Mouse (Mus musculus): ENCODE results near the gene March8. TPM values are rescaled to one million over a fixed set of nuclear protein-coding genes. Genes with fewer than 3 reads are reported as not detected.
"Not testable (repeated sequence)": the region's sequence is repeated elsewhere in the genome, so short reads cannot be mapped to it uniquely, and the experiment has no call there.

Gene March8
- polyA plus RNA-seq, 1 experiment from 2014 or later = 40.9 TPM

DNA sequence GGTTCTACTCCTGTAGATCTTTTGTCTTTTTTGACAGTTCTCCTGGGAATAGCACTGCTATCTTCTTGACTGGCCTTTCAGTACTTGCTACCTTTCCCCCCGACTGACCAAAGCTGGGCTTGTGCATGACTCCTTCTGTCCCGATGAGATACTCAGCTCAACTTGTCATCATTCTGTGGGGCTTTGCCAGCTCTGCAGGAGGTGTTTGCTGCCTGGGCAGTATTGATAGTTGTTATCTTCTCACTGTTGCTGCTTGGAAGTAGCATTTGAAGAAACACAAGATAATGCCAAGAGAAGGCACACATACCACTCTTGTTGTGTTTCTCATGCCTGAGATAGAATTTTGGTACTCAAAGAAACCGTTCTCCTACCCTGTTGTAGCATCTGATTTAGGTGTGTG lies 12.2 kb downstream of the March8 start:
- Histone ChIP-seq H3K36me3 (ENCODE audit: insufficient read depth, low read length) (no peaks in the 10 kb centered on the region), H3K4me1 (ENCODE audit: insufficient read depth, low read length) (no peaks in the 10 kb centered on the region), H3K4me2 (replicated peaks; ENCODE audit: low read depth, low read length) (no peak overlapping the region), H3K9me3 (ENCODE audit: low read length) (no peaks in the 10 kb centered on the region), H3K4me3 (ENCODE audit: low read length) (no peak overlapping the region), H3K27ac (ENCODE audit: low read length) (no peak overlapping the region), H3K27me3 (ENCODE audit: insufficient read depth, low read length) (no peaks in the 10 kb centered on the region), H3K9ac (replicated peaks; ENCODE audit: low read length) (no peak overlapping the region)
- WGBS = 73% methylated on average over 3 of the region's 3 CpGs
- ATAC-seq (ENCODE audit: low FRiP score, low TSS enrichment) = no peak

DNA sequence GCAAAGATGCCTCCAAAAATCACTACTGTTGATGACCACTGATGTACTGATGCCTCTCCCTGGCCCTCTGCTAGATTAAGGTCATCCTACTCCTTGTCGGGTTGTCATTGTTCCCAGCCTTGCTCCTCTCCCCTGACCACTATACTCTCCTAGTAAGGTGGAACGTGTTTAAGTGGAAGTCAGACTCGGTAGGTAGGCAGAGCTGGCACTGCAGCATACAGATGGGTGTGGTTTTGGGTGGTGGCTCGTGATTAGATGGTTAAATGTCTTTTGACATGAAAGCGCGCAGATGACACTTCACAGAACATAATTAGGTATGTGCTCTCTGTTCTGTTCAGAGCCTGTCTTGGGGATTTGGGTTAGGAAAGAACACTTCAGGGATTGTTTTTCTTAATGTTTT lies 12.8 kb downstream of the March8 start:
- H3K27me3 ChIP-seq (ENCODE audit: insufficient read depth, low read length) = no peaks in the 10 kb centered on the region
- WGBS = 86% methylated on average over 6 of the region's 6 CpGs
- no peaks in the 10 kb centered on the region for H3K9me3 ChIP-seq (ENCODE audit: low read length)
- no peaks in the 10 kb centered on the region for H3K4me1 ChIP-seq (ENCODE audit: insufficient read depth, low read length)
- no peaks in the 10 kb centered on the region for H3K36me3 ChIP-seq (ENCODE audit: insufficient read depth, low read length)
- no peak for ATAC-seq (ENCODE audit: low FRiP score, low TSS enrichment)
- no peak overlapping the region for H3K27ac ChIP-seq (ENCODE audit: low read length)
- no peak overlapping the region for H3K4me3 ChIP-seq (ENCODE audit: low read length)
- no peak overlapping the region for H3K9ac ChIP-seq (replicated peaks; ENCODE audit: low read length)
- H3K4me2 ChIP-seq (replicated peaks; ENCODE audit: low read depth, low read length) = no peak overlapping the region

DNA sequence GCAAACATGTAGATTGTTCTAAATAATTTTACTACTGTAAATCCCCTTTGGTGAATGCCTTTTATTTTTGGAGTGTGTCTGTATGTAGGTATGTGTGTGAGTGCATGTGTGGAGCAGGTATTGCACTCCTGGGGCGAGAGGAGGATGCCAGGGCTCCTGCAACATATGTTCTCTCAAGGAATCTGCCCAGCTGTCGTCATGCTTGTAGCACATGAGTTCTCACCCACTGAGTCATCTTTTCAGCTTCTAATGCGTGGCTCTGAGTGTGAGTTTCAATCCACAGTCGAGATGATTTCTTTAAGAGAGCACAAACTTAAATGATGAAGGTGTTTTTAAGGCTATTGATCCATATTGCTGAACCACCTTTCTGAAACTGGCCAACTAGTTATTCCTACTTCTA lies 13.7 kb downstream of the March8 start:
- ATAC-seq (ENCODE audit: low FRiP score, low TSS enrichment) = no peak
- 80% methylated on average over 4 of the region's 4 CpGs for WGBS
- Histone ChIP-seq H3K27me3 (ENCODE audit: insufficient read depth, low read length) (no peaks in the 10 kb centered on the region), H3K9me3 (ENCODE audit: low read length) (no peaks in the 10 kb centered on the region), H3K9ac (replicated peaks; ENCODE audit: low read length) (no peak overlapping the region), H3K4me3 (ENCODE audit: low read length) (no peak overlapping the region), H3K4me1 (ENCODE audit: insufficient read depth, low read length) (no peaks in the 10 kb centered on the region), H3K36me3 (ENCODE audit: insufficient read depth, low read length) (no peaks in the 10 kb centered on the region), H3K4me2 (replicated peaks; ENCODE audit: low read depth, low read length) (no peak overlapping the region), H3K27ac (ENCODE audit: low read length) (no peak overlapping the region)

- H3K36me3 ChIP-seq (ENCODE audit: insufficient read depth, low read length) = no peaks in the 10 kb centered on the region
- WGBS = 89% methylated on average over 1 of the region's 1 CpGs
- no peaks in the 10 kb centered on the region for H3K9me3 ChIP-seq (ENCODE audit: low read length)
- 0 out of 2 replicates have a peak, but pooled peaks cover 6% of the 10 kb centered on the region for H3K4me1 ChIP-seq (ENCODE audit: insufficient read depth, low read length)
- no peak for ATAC-seq (ENCODE audit: low FRiP score, low TSS enrichment)
- no peak overlapping the region for H3K27ac ChIP-seq (ENCODE audit: low read length)
- no peak overlapping the region for H3K9ac ChIP-seq (replicated peaks; ENCODE audit: low read length)
- H3K4me3 ChIP-seq (ENCODE audit: low read length) = no peak overlapping the region
- H3K4me2 ChIP-seq (replicated peaks; ENCODE audit: low read depth, low read length) = no peak overlapping the region
- H3K27me3 ChIP-seq (ENCODE audit: insufficient read depth, low read length) = no peaks in the 10 kb centered on the region
Measured at GRCm38 (mm10) chr6:116353428-116353827, 15.6 kb downstream of the March8 start.

DNA sequence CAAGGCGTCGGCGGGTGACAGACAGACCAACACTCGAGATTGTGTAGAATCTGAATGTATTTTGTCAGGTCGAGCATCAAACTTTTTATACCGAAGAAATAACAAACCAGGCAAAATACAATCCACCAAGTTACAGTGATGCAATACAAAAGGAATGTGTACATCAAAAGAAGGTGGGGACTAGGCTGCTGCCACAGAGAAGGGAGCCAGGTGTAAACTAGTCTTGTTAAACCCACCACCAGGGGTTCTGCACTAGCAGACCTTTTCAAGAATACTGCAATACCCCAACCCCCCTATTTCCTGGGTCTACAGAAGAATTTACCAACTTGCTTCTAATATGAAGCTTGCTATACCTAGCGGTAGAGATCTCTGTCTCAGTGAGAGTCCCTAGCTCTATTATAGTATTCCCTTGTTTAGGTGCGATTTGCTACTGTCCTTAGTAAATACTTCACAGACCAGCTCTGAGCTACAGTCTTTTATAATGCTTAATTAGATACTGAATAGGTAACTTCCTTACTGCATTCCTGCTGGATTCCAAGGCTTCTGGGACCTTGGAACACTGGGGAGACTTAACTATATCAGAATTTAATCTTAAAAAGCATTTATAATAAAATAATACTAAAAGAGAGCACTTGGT lies 18.6 kb downstream of the March8 start:
- H3K27me3 ChIP-seq (ENCODE audit: insufficient read depth, low read length); H3K9ac ChIP-seq (replicated peaks; ENCODE audit: low read length); H3K27ac ChIP-seq (ENCODE audit: low read length); ATAC-seq (ENCODE audit: low FRiP score, low TSS enrichment); H3K9me3 ChIP-seq (ENCODE audit: low read length); H3K4me1 ChIP-seq (ENCODE audit: insufficient read depth, low read length); H3K4me2 ChIP-seq (replicated peaks; ENCODE audit: low read depth, low read length); H3K36me3 ChIP-seq (ENCODE audit: insufficient read depth, low read length); H3K4me3 ChIP-seq (ENCODE audit: low read length): not testable (repeated sequence)
- 71% methylated on average over 8 of the region's 8 CpGs for WGBS

- no peak overlapping the region for H3K4me2 ChIP-seq (replicated peaks; ENCODE audit: low read depth, low read length)
- 73% methylated on average over 4 of the region's 4 CpGs for WGBS
Measured at GRCm38 (mm10) chr6:116356948-116357325, 19.1 kb downstream of the March8 start.

DNA sequence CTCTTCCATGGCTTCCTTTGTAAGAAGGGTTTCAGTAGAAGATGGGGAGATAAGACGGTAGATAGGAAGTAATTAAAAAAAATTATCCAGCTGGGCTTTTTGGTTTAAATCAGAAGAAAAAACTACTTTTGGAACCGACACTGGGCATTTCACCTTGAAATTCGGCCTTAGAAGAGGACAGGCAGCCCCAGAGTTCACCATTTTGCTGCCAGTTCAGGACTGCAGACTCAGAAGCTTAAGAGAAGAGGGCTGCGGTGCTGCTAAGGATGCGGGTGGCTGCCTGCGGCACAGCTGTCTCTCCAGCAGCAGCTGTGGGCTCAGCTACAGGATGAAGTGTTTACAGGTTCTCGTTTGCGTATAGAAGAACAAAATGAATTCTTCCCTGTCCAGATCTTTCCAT lies 20.2 kb downstream of the March8 start:
- Histone ChIP-seq H3K4me1 (ENCODE audit: insufficient read depth, low read length) (0 out of 2 replicates have a peak, but pooled peaks cover 6% of the 10 kb centered on the region), H3K9ac (replicated peaks; ENCODE audit: low read length) (no peak overlapping the region), H3K27ac (ENCODE audit: low read length) (no peak overlapping the region), H3K9me3 (ENCODE audit: low read length) (no peaks in the 10 kb centered on the region), H3K36me3 (ENCODE audit: insufficient read depth, low read length) (no peaks in the 10 kb centered on the region), H3K4me2 (replicated peaks; ENCODE audit: low read depth, low read length) (no peak overlapping the region), H3K27me3 (ENCODE audit: insufficient read depth, low read length) (no peaks in the 10 kb centered on the region), H3K4me3 (ENCODE audit: low read length) (no peak overlapping the region)
- WGBS = 67% methylated on average over 8 of the region's 8 CpGs
- ATAC-seq (ENCODE audit: low FRiP score, low TSS enrichment) = no peak

More at GRCm38 (mm10) chr6:116356948-116357325, 19.1 kb downstream of the March8 start:
- no peak for ATAC-seq (ENCODE audit: low FRiP score, low TSS enrichment)
- Histone ChIP-seq H3K27ac (ENCODE audit: low read length) (no peak overlapping the region), H3K9me3 (ENCODE audit: low read length) (no peaks in the 10 kb centered on the region), H3K4me3 (ENCODE audit: low read length) (no peak overlapping the region), H3K36me3 (ENCODE audit: insufficient read depth, low read length) (no peaks in the 10 kb centered on the region), H3K9ac (replicated peaks; ENCODE audit: low read length) (no peak overlapping the region), H3K27me3 (ENCODE audit: insufficient read depth, low read length) (no peaks in the 10 kb centered on the region), H3K4me1 (ENCODE audit: insufficient read depth, low read length) (0 out of 2 replicates have a peak, but pooled peaks cover 6% of the 10 kb centered on the region)

- no peak overlapping the region for H3K9ac ChIP-seq (replicated peaks; ENCODE audit: low read length)
- no peaks in the 10 kb centered on the region for H3K36me3 ChIP-seq (ENCODE audit: insufficient read depth, low read length)
- H3K4me1 ChIP-seq (ENCODE audit: insufficient read depth, low read length) = 0 out of 2 replicates have a peak, but pooled peaks cover 6% of the 10 kb centered on the region
- H3K4me2 ChIP-seq (replicated peaks; ENCODE audit: low read depth, low read length) = no peak overlapping the region
- no peaks in the 10 kb centered on the region for H3K27me3 ChIP-seq (ENCODE audit: insufficient read depth, low read length)
- no peaks in the 10 kb centered on the region for H3K9me3 ChIP-seq (ENCODE audit: low read length)
- no peak overlapping the region for H3K27ac ChIP-seq (ENCODE audit: low read length)
- WGBS = 73% methylated on average over 3 of the region's 3 CpGs
- H3K4me3 ChIP-seq (ENCODE audit: low read length) = no peak overlapping the region
- ATAC-seq (ENCODE audit: low FRiP score, low TSS enrichment) = no peak
Measured at GRCm38 (mm10) chr6:116359256-116359655, 21.4 kb downstream of the March8 start.

GRCm38 (mm10) chr6:116361463-116361862 lies 23.6 kb downstream of the March8 start:
- no peak overlapping the region for H3K4me3 ChIP-seq (ENCODE audit: low read length)
- H3K4me2 ChIP-seq (replicated peaks; ENCODE audit: low read depth, low read length) = no peak overlapping the region
- H3K27ac ChIP-seq (ENCODE audit: low read length) = no peak overlapping the region
- ATAC-seq (ENCODE audit: low FRiP score, low TSS enrichment) = no peak
- 77% methylated on average over 3 of the region's 3 CpGs for WGBS
- 0 out of 2 replicates have a peak, but pooled peaks cover 6% of the 10 kb centered on the region for H3K4me1 ChIP-seq (ENCODE audit: insufficient read depth, low read length)
- H3K27me3 ChIP-seq (ENCODE audit: insufficient read depth, low read length) = no peaks in the 10 kb centered on the region
- no peak overlapping the region for H3K9ac ChIP-seq (replicated peaks; ENCODE audit: low read length)
- no peaks in the 10 kb centered on the region for H3K36me3 ChIP-seq (ENCODE audit: insufficient read depth, low read length)
- no peaks in the 10 kb centered on the region for H3K9me3 ChIP-seq (ENCODE audit: low read length)

DNA sequence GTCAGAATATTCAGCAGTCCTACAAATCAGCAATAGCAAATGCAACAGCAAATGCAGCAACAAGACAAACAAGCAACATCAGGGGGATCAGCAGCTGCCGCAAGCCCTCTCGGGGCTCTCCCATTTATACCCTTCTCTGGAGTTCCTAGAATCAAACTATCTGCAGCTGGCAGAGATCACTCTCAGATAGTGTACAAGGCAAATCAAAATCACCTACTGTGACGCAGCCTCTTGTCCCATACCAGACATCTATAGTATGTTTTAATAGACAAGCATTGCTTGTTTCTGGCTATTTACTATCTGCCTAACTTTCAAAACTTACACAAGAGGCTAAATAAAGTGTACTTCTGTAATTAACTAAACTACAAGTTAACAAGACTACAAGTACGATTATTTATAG lies 24.2 kb downstream of the March8 start:
- H3K4me3 ChIP-seq (ENCODE audit: low read length) = no peak overlapping the region
- H3K9ac ChIP-seq (replicated peaks; ENCODE audit: low read length) = no peak overlapping the region
- 0 out of 2 replicates have a peak, but pooled peaks cover 6% of the 10 kb centered on the region for H3K4me1 ChIP-seq (ENCODE audit: insufficient read depth, low read length)
- WGBS = 91% methylated on average over 4 of the region's 4 CpGs
- no peak for ATAC-seq (ENCODE audit: low FRiP score, low TSS enrichment)
- H3K27me3 ChIP-seq (ENCODE audit: insufficient read depth, low read length) = no peaks in the 10 kb centered on the region
- H3K36me3 ChIP-seq (ENCODE audit: insufficient read depth, low read length) = no peaks in the 10 kb centered on the region
- H3K4me2 ChIP-seq (replicated peaks; ENCODE audit: low read depth, low read length) = no peak overlapping the region
- H3K27ac ChIP-seq (ENCODE audit: low read length) = no peak overlapping the region
- no peaks in the 10 kb centered on the region for H3K9me3 ChIP-seq (ENCODE audit: low read length)

Measured in kidney, embryonic 16.5 days (tissue).